ENCODE assay signal across 21 mouse cellular contexts in the genomic region with DNA sequence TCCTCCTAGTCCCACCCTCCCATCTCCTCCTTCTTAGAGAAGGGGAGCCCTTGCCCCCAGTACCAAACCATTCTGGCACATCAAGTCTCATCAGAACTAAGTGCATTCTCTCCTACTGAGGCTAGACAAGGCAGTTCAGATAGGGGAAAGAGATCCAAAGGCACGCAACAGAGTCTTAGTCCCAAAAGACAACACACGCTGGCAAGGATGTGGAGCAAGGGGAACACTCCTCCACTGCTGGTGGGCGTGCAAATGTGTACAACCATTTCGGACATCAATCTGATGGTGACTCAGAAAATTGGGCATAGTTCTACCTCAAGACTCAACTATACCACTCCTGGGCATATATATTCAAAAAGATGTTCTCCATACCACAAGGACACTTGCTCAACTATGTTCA.
DNase-seq lines count a peak whose midpoint lies in the region; ATAC-seq lines count a peak whose summit lies in the region.
"Had no signal": no experiment of that assay in that cellular context is flagged by ENCODE, and none has a peak within 500 bp of the region (broad histone marks: within the 10 kb centered on the region; RNA-seq: fewer than 3 reads in every experiment).

No protein-coding gene starts in this region.

- no peaks in the 10 kb centered on the region for H3K4me1 ChIP-seq in forebrain, embryonic 11.5 days (replicated peaks; ENCODE audit: control insufficient read depth, insufficient read depth, low read length)
- no peaks in the 10 kb centered on the region for H3K4me1 ChIP-seq in forebrain, embryonic 12.5 days
- H3K4me1 ChIP-seq in heart, embryonic 10.5 days = no peaks in the 10 kb centered on the region

- H3K9ac ChIP-seq in forebrain, embryonic 11.5 days (ENCODE audit: low read length) = no peak overlapping the region
- H3K9ac ChIP-seq in forebrain, embryonic 12.5 days = no peak overlapping the region

- intact Hi-C loops in heart, postnatal 36 days (cut with DNase I) = no loop called here

- no peak overlapping the region for H3K4me2 ChIP-seq in forebrain, embryonic 11.5 days (ENCODE audit: low read depth, low read length, severe bottlenecking)
- H3K4me2 ChIP-seq in forebrain, embryonic 12.5 days = no peak overlapping the region

- H3K4me3 ChIP-seq in forebrain, embryonic 11.5 days (ENCODE audit: low read depth, low read length) = no peak overlapping the region
- no peak overlapping the region for H3K4me3 ChIP-seq in forebrain, embryonic 12.5 days (replicated peaks)
- no peak overlapping the region for H3K4me3 ChIP-seq in heart, embryonic 10.5 days

- 90% methylated on average over 4 of the region's 4 CpGs for WGBS in forebrain, embryonic 11.5 days
- WGBS in forebrain, embryonic 12.5 days = 86% methylated on average over 4 of the region's 4 CpGs
- WGBS in heart, embryonic 10.5 days = 89% methylated on average over 4 of the region's 4 CpGs

- peak; percentile 21 for DNase-seq in forebrain, embryonic 11.5 days (ENCODE audit: low spot score)
- DNase-seq in gastrocnemius, postnatal 10 days = peak; percentile 1
- DNase-seq in gastrocnemius, adult 18-20 months (ENCODE audit: low spot score) = no peak
- DNase-seq in heart, adult 11 months = peak; percentile 52
- no peak for DNase-seq in heart, postnatal 4 days
- DNase-seq in heart, embryonic 10.5 days (ENCODE audit: low spot score) = peak; percentile 59
- no peak for DNase-seq in heart, postnatal 36 days
- DNase-seq: adrenal gland, adult 2 months; adrenal gland, adult 8-10 months; adrenal gland, postnatal 10 days; adrenal gland, postnatal 14 days; adrenal gland, postnatal 25 days; adrenal gland, postnatal 36 days; B cell, adult 2 months; cerebellum, adult 11 months; cerebellum, adult 11-12 months had no signal

- no peak for ATAC-seq in forebrain, embryonic 11.5 days (replicated peaks; ENCODE audit: low FRiP score)
- ATAC-seq in forebrain, embryonic 12.5 days (ENCODE audit: low FRiP score) = no peak
- ATAC-seq: activated CD4-positive, CD25-positive, alpha-beta regulatory T cell, adult 4 months; CD4-positive, CD25-positive, alpha-beta regulatory T cell, adult 4 months; Patski had no signal

- no peaks in the 10 kb centered on the region for H3K36me3 ChIP-seq in forebrain, embryonic 11.5 days (ENCODE audit: control insufficient read depth, insufficient read depth, low read length)
- H3K36me3 ChIP-seq in forebrain, embryonic 12.5 days (replicated peaks) = no peaks in the 10 kb centered on the region
- no peaks in the 10 kb centered on the region for H3K36me3 ChIP-seq in heart, embryonic 10.5 days
- H3K36me3 ChIP-seq: G1E had no signal

- no peak overlapping the region for H3K27ac ChIP-seq in forebrain, embryonic 11.5 days (ENCODE audit: low read depth, low read length)
- H3K27ac ChIP-seq in forebrain, embryonic 12.5 days = no peak overlapping the region
- no peak overlapping the region for H3K27ac ChIP-seq in heart, embryonic 10.5 days

- no peaks in the 10 kb centered on the region for H3K9me3 ChIP-seq in forebrain, embryonic 11.5 days (ENCODE audit: control insufficient read depth, low read length)
- no peaks in the 10 kb centered on the region for H3K9me3 ChIP-seq in forebrain, embryonic 12.5 days
- no peaks in the 10 kb centered on the region for H3K9me3 ChIP-seq in heart, embryonic 10.5 days

- H3K27me3 ChIP-seq in forebrain, embryonic 11.5 days (ENCODE audit: control insufficient read depth, insufficient read depth, low read length) = no peaks in the 10 kb centered on the region
- no peaks in the 10 kb centered on the region for H3K27me3 ChIP-seq in forebrain, embryonic 12.5 days
- H3K27me3 ChIP-seq in heart, embryonic 10.5 days (ENCODE audit: insufficient read depth, poor library complexity, severe bottlenecking) = no peaks in the 10 kb centered on the region
- H3K27me3 ChIP-seq: Patski had no signal

Comparison
In these comparisons a context has a peak if more than half of its experiments do, and no peak if none do; other contexts are left out.
1. DNase-seq: peak in forebrain, embryonic 11.5 days (single experiment), gastrocnemius, postnatal 10 days (single experiment), heart, adult 11 months (single experiment) and heart, embryonic 10.5 days (single experiment); none in gastrocnemius, adult 18-20 months (single experiment), heart, postnatal 4 days (single experiment) and heart, postnatal 36 days (0 of 2).